Mouse (Mus musculus): ENCODE measurements around the gene Sct.

The Sct gene

GRCm38 (mm10) chr7:141278766-141279590 is at the start of gene Sct:
Gene Sct, minus strand, starts transcription at chr7:141279133.
- DNase-seq (ENCODE audit: low read depth, low spot score): no peak

- no peak for DNase-seq (ENCODE audit: low read depth, low spot score)
Measured at GRCm38 (mm10) chr7:141328373-141328990, 49.5 kb upstream of the Sct start.

- DNase-seq (ENCODE audit: low read depth, low spot score): peak; percentile 96
Measured at GRCm38 (mm10) chr7:141327469-141328372, 48.8 kb upstream of the Sct start, which contains the start of the genes Deaf1 and Tmem80. Gene Deaf1, minus strand, starts transcription at chr7:141327690. Gene Tmem80, plus strand, starts transcription at chr7:141327739.

- DNase-seq (ENCODE audit: low read depth, low spot score): no peak
Measured at GRCm38 (mm10) chr7:141326546-141327446, 47.9 kb upstream of the Sct start.

DNA sequence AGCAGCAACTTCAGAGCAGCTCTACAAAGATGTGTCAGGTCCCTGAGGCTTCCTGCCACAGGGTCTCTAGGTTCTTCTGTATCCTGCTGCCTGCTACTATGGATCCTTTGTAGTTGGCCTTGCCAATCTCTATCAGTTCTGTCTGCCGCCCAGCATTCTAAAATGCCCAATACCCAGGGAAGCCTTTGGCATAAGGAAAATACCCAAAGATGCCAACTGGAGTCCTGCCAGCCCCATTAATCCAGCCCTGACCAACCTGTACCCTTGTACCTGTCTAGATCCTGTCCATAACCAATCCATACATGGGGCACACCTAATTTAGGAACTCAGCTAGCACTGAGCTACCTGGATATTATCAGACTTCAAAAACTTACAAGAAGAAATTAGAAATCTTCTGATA is 45.8 kb upstream of the Sct start:
- DNase-seq (ENCODE audit: low read depth, low spot score): no peak

DNA sequence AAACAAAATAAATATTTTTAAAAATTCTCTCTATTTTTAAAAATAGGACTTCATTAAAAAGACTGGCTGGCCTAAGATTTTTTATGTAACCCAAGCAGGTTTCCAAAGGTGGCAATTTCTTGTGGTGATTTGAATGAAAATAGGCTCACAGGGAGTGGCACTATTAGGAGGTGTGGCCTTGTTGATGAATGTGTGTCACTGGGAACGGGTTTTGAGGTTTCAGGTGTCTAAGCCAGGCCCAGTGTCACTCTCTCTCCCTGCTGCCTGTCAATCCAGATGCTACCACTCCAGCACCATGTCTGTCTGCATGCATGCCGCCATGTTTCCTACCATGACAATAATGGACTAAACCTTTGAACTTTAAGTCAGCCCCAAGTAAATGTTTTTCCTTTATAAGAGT is 40.5 kb upstream of the Sct start:
- no peak for DNase-seq (ENCODE audit: low read depth, low spot score)

GRCm38 (mm10) chr7:141317619-141318132 is 38.7 kb upstream of the Sct start:
- no peak for DNase-seq (ENCODE audit: low read depth, low spot score)

GRCm38 (mm10) chr7:141315974-141316373 is 37.0 kb upstream of the Sct start:
- no peak for DNase-seq (ENCODE audit: low read depth, low spot score)

- DNase-seq (ENCODE audit: low read depth, low spot score): no peak
Measured at GRCm38 (mm10) chr7:141315076-141315475, 36.1 kb upstream of the Sct start.

GRCm38 (mm10) chr7:141314416-141314815 is 35.5 kb upstream of the Sct start:
- no peak for DNase-seq (ENCODE audit: low read depth, low spot score)

DNA sequence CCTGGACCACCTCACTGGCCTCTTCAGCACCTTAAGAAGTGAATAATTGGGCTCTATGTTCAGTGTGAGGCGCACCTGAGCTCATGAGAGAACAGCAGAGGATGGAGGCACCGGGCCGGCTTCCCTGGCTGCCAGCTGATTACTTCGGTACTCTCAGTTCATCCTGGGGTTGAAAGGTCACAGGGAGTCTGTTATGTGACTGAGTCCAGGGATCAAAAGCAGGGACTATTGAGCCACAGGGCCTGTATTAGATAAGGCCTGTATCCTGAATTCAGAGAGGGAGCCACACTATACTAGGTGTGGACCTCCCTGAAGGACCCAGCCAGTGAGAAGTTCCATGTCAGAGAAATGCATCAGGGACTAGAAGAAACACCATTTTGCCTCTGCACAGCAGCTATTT is 25.6 kb upstream of the Sct start:
- no peak for DNase-seq (ENCODE audit: low read depth, low spot score)

DNA sequence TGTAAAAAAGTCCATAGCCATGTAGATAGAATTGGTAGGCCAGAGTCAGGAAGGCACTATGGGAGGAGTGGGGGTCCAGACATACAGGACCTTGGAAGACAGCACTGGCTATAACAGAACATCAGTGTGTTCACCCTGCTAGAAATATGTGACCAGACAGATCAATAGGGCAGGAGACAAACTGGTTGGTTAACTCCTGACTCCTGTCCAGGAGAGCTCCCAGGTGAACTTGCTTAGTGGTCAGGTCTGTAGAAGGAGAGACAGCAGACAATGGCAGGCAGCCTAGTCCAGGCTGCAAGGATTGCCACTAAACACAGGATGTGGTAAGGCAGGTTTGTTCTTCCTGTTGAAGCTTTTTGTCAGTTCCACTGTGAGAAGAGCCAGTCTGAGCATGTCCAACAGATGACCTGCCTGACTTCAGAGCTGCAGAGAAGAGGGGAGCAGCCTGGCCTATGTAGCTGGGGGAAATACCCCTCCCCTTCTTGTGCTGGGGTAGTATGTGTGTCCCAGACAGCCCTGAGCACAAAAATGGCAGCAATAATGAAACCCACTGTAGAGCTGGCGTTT is 23.9 kb upstream of the Sct start:
- DNase-seq (ENCODE audit: low read depth, low spot score): no peak

DNA sequence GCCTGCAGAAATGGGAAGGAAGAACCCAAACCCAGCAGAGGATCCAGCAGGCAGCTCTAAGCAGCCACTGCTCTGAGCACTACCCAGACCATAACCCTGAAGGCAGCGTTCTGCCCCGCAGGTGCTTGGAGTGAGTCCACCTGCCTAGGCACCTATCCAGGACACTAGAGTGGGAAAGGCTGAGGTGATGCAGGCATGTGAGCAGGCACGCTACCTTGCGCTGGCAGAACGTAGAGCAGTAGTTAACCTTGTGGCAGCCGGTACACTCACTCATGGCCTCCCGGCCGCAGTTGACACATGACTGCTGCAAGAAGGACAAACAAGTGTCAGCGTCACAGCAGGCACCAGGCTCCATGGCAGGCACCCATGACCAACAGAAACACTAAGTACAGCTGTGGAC is 22.5 kb upstream of the Sct start:
- DNase-seq (ENCODE audit: low read depth, low spot score): no peak

DNA sequence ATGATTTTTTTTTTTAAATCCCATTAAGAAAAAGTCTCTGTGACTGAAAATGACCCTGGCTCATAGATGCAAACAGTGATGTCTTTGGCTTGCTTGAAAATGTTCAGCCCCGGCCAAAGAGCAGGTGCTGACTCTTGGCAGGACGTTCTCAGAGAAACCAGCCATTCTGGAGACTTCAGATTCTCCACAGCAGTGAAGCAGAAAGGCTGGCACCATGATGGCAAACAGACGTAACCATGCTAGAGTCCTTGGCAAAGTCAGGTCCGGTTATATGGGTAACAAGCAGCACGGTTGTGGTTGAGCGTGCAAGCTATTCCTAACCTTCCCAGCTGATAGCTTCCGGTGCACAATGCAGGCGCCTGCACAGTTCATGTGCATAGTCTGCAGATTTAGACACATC is 20.2 kb upstream of the Sct start:
- no peak for DNase-seq (ENCODE audit: low read depth, low spot score)

DNA sequence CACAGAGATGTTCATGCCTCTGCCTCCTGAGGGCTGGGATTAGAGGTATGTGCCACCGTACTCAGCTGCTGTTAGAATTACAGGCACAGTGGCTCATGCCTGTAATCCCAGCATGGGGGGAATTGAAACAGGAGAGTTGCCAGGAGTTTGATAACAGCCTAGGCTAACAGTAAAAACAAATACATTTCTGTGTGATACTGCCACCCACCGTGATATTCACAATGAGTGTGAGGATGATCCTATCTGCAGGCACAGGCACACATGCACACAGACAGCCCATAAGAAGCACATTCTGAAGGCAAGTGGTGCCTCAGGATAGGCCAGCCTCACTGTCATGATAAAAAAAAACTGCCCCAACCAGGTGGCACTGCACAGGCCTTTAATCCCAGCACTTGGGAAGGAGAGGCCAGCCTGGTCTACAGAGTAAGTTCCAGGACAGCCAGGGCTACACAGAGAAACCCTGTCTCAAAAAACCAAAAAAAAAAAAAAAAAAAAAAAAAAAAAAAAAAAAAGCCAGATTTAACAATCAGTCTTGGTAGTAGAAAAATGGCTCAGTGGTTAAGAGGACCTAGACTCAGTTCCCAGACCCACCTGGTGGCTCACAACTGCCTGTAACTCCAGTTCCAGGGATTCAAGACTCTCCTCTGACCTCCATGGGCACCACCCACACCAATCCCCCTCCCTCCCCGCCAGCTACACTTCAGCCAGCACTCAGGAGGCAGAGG is 19.2 kb upstream of the Sct start:
- DNase-seq (ENCODE audit: low read depth, low spot score): no peak

GRCm38 (mm10) chr7:141294479-141294878 is 15.5 kb upstream of the Sct start:
- no peak for DNase-seq (ENCODE audit: low read depth, low spot score)

DNA sequence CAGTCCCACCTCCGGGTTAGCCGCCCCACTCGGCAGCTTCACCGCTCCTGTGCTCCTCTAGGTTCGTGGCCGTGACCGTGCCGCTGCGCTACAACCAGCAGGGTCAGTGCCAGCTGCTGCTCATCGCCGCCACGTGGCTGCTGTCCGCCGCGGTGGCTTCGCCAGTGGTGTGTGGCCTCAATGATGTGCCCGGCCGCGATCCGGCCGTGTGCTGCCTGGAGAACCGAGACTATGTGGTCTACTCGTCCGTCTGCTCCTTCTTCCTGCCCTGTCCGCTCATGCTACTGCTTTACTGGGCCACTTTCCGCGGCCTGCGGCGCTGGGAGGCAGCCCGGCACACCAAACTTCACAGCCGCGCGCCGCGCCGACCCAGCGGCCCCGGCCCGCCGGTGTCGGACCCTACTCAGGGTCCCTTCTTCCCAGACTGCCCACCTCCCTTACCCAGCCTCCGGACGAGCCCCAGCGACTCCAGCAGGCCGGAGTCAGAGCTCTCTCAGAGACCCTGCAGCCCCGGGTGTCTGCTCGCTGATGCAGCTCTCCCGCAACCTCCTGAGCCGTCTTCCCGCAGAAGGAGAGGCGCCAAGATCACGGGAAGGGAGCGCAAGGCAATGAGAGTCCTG is 15.0 kb upstream of the Sct start:
- DNase-seq (ENCODE audit: low read depth, low spot score): no peak

GRCm38 (mm10) chr7:141292583-141293388 is 13.9 kb upstream of the Sct start:
- no peak for DNase-seq (ENCODE audit: low read depth, low spot score)

All from brain, embryonic 18.5 days (tissue).